Mouse (Mus musculus) olfactory bulb, adult 2 months (tissue): ENCODE results near the gene Nf1.

Experiments
- CTCF ChIP-seq: fragments of 200-500 bp; IDR thresholded peaks from 2 replicates; pipeline ENCODE4 v1.5.1; 2012; ENCODE audit warnings: low read depth, mild to moderate bottlenecking, low read length, moderate library complexity; ENCODE audit not compliant: insufficient read depth
- POLR2A ChIP-seq: fragments of 200-500 bp; IDR thresholded peaks from 2 replicates; pipeline ENCODE4 v1.6.1; 2012; ENCODE audit warnings: mild to moderate bottlenecking, low read depth, low read length, moderate library complexity; ENCODE audit not compliant: insufficient read depth

GRCm38 (mm10) chr11:79531485-79531884, 192.0 kb downstream of the Nf1 start:
- TF ChIP-seq CTCF (no peak), POLR2A (no peak)
